Mouse (Mus musculus) lung, postnatal 25 days (tissue): ENCODE measurements around the gene Slc29a3.
A peak's percentile ranks its signal among the peaks of the same experiment; 100 is the strongest.
"Not testable (repeated sequence)": the region's sequence is repeated elsewhere in the genome, so short reads cannot be mapped to it uniquely, and the experiment has no call there.

Source experiments
- DNase-seq: peaks from one replicate; pipeline ENCODE4 v3.0.0; 2022; ENCODE audit warnings: low spot score

Gene Slc29a3

DNA sequence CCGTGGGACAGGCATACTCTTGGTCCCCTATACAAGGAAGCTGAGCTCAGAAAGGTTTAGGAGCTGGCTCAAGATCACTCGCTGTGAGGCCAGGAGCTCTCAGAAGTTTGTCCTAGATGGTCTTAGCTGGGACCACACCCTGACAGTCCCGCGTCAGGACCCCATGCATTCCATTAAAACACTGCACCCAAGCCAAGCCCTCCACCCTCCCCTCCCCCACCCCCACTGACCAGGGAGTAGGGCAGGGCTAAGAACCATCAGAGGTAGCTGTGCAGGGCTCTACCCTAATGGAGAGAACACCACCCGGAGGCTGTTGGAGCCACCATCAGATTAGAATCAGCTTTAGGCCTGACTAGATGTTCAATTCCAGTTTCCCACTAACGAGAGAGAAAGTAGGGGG is 28.1 kb downstream of the Slc29a3 start:
- DNase-seq, result no peak

DNA sequence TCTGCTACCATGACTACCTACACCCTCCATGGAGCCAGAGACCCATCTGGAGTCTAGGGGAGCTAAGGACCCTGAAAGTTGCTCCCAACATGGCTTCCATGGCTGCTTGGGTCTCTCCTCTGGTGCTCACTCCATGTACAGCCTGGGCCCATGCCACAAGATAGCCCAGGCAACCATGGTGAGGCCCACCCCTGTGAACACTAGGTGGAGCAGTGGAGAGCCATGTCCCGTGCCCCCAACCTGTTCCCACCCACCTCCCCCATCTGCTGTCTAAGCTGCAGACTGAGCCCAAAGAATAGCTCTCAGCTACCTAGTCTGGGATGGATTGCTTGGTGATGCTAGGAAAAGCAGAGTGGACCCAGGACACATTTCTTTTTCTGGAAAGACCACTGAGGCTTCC is 29.2 kb downstream of the Slc29a3 start:
- DNase-seq, result no peak

DNA sequence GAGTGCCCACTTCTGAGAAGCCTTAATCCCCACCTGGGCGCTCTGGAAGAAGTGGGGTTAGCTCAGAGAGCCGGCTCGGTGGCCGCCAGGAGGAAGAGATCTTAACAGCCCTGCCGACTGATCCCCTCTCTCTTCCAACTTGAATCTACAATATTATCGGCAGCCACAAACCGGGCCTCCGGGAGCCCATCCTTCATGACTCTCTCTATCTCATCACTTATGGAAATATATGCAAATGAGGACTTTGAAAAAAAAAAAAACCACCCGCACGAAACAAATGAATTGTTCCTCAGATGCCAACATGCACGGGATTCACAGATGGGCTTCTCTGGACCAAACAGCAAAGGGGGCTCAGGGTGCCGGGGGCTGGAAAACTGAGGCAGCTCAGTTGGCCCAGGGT is 31.0 kb downstream of the Slc29a3 start:
- no peak for DNase-seq

DNA sequence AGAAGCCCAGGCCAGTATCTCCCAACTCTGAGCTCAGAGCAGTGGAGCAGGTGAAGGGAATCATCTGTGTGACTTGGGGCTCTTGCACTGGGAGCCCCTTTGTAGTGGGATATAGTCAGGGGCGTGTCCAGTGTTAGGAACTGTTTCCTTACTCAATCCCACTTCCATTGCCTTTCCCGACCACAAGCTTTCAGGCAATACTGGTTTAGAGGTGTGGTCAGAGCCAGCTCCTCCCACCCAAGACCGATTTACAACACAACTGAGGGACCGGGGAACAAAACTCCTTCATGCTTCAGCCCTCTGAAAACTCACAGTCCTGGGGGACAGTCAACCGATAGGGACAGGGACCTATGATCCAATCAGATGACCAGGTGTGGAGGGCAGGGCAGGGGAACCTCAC is 32.1 kb downstream of the Slc29a3 start:
- no peak for DNase-seq

DNA sequence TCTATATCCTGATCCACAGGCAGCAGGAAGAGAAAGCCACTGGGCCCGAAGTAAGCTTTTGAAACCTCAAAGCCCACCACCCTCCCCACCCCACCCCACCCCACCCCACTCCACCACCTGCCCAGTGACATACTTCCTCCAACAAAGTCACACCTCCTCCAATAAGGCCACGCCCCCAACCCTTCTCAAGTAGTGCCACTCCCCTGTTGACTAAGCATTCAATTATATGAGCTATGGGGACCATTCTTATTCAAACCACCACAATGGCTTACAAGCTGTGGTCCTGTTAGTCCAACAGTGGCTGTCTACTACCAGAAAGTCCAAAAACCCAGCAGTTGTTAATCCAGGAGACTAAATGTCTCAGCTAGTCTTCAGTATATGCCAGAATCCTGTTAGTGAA is 34.1 kb downstream of the Slc29a3 start:
- DNase-seq, result no peak

DNA sequence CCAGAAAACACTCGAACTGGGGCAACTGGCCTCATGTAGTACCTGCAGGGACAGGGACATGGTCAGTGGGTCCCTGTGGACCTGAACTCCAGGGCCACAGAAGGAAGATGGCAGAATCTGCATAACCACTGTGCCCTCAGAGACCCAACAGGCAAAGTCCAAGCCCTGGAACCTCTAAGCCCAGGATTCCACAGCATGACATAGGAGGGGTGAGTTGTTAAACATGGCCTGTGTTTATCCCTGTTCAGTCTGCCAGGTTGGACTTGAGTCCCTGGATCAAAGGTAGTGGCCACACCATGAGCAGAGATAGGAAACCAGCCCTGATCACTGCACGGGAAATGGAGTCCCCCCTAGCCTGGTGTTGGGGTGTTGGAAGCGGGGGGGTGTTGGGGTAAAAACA is 36.1 kb downstream of the Slc29a3 start:
- DNase-seq, result no peak

DNA sequence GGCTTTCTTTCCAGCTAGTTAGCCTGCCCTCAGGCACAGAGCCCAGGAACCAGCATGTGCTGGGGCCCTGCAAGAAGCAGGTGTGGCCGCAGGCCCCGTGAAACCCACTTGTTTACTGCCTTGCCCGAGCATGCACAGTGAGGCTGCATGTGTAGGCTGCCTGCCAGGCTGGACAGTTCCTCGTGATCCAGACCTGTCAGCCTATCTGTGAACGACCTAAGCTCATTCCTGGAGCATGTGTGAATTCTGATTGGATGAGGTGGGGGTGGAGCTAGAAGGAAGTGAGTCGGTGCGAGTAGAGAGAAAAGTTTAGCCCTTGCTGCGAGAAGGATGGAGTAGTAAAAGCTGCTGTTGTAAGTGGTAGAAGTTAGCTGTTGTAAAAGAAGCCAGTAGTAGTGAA is 40.3 kb downstream of the Slc29a3 start:
- not testable (repeated sequence) for DNase-seq

DNA sequence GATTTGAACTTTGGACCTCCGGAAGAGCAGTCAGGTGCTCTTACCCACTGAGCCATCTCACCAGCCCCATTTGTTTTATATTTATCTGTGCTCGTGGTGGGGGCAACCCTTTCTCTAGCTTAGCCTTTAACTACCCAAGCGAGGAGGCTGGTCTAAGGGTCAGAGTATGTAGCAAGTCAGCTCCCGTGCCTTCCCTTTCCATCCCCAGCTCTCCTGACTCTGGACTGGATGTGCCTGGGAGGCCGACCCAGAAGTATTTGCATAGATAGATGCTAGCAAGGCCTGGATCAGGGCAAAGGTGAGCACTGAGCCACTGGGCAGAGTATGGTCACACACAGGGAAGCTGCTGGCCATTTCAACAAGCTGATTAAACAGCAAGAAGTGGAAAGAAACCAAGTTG is 43.8 kb downstream of the Slc29a3 start:
- DNase-seq, result no peak

DNA sequence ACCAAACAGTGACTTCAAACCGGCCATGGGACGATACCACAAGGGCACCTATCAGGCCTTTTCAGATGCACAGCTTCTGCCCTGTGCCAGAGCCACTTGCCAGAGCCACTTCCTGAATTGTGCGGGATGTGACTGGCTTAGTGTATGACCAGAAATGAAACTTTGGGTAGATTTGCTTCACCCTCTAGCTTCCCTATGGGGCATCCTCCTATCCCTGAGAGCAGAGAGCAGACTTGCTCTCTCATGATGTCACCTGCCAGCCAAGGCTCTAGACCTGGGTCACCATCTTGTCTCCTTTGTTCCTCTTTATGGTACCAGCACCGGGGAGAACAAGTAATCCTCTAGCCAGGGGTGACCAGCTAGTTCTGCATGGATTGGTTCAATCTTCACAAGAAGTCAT is 46.3 kb downstream of the Slc29a3 start:
- no peak for DNase-seq

DNA sequence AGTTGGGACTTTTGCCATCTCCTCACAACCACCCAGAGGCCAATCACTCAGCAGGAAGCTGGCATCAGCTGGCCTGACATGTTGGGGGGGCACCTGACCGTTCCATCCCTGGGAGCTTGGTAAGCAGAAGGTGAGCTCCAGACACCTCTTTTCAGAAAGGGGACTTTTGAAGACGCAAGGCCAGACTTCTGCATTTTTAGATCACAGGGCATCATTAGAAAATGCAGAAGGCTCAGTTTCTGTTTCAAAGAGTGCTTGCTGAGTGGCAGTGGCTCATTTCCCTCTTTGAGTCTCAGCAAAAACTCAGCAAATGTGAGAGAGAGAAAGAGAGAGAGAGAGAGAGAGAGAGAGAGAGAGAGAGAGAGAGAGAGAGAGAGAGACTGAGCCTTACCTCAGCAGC is 47.5 kb downstream of the Slc29a3 start:
- DNase-seq, result no peak

DNA sequence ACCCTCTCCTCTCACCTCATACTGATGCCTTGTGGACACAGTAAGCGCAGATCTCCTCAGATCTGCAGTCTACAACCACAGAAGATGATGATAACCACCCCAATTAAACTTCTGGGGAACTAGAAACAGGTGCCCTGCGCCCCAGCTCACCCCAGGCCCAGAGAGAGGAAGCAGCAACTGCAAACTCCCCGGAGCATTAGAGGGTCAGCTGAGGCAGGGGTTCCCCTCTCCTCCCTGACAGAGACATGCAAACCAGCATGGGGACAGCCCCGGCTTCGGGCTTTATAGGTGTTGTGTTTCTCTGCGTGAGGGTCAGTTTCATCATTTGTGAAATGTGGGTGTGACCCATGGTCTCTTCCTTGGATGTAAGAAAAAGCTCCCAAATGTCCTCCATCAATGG is 54.8 kb downstream of the Slc29a3 start:
- no peak for DNase-seq

DNA sequence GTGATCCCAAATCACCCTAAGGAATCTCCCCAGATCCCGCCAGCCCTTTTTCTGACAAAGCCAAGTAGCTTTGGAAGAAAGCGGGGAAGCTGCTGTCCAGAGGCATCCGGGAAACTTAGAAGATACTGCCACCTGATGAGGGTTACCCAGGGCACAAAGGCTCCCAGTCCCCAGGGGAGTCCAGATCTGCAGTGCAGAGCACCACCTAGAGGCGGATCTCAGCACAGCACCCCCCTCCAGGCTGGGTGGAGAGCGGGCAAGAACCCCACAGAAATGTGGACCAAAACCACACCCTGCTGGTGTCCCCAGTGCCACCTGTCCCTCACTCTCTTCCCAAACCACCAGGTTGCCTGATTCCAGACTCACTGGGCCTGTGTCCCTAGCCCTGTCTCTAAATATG is 55.6 kb downstream of the Slc29a3 start:
- peak; percentile 53 for DNase-seq

DNA sequence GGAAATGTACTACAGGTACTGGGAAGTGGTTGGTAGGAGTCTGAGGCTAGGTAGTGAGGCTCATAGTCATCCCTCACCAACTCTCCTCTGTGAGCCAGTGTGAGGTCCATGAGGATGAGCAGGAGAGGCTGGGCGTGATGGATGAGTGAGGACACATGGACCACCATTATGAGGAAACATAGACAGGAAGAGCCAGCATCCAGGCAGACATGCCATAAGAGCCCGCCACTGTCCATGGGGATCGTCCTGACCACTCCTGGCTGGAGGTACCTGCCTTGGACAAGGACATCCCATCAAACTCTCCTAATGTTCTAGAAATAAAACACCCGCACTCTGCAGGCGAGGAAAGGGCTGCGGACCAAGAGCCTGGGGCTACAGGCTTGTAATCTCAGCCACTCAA is 56.2 kb downstream of the Slc29a3 start, which contains the start of gene Cdh23:
Gene Cdh23, minus strand, starts transcription at position 101 of the 400 bp plus-strand sequence.
- DNase-seq, result no peak

DNA sequence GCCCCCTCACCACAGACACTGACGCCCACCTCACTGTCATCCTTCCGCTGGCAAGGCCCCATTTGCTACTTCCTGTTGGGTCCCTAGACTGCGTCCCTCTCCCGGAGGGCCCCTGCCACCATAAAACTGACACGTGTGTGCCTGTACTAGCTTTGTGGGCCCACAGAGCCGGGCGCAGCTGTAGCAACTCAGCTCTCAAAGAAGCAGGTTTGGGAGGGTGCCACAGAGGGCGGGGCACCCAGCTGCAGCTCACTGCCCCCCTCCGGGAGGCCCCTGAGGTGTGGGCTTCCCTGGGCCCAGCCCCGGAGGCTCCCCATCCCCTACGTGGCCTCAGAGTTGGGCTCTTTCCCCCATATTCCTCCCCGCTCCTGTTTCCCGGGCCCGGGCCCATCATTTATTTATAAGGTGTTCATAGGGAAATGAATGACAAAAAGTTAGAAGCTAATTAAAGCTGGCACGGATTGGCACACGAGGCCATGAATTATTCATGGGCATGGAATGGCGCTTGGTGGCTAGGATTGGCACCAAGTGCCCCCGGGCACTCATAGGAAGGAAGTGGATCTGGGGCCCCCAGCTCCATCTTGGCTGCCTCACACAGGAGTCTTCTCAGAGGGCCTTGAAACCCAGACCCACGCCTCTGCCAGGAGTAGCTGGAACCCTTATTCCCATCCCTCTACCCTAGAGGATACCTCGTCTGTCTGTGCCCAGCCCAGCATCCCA is 60.8 kb downstream of the Slc29a3 start:
- no peak for DNase-seq

DNA sequence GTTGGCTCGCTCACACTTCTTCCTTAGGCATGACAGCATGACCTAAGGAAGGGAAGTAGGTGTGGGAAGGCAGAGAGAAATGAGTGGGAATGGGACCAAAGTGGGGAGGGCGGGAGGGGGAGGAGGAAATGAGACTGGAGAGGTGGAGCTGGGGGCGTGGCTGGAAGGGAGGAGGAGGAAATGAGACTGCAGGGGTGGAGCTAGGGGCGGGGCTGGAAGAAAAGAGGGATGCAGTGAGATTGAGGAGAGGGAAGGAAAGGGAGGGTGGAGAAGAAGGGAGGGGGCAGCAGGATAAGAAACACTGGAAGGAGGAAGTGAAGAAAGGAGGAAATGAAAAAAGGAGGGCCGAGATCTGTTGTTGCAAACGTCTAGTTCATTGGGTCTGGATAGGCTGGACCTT is 61.6 kb downstream of the Slc29a3 start:
- DNase-seq, result peak; percentile 8

DNA sequence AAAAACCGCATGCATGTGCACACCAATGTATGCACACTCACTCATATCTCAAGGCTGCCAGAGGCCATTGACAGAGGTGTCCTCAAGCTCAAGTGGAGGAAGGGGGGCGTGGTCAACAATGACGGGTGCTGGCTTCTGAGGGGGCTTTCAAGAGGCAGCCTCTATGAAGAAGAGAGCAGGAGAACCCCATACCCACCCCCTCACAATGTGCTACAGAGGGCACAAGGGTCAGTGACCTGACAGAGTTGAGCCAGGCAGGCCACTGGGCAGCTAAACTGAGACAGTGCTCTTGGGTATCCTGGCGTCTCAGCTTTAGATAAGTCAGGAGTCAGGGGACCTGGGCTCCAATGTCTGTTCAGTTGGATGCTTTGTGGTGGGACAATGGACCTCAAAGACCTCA is 63.2 kb downstream of the Slc29a3 start:
- DNase-seq, result no peak

DNA sequence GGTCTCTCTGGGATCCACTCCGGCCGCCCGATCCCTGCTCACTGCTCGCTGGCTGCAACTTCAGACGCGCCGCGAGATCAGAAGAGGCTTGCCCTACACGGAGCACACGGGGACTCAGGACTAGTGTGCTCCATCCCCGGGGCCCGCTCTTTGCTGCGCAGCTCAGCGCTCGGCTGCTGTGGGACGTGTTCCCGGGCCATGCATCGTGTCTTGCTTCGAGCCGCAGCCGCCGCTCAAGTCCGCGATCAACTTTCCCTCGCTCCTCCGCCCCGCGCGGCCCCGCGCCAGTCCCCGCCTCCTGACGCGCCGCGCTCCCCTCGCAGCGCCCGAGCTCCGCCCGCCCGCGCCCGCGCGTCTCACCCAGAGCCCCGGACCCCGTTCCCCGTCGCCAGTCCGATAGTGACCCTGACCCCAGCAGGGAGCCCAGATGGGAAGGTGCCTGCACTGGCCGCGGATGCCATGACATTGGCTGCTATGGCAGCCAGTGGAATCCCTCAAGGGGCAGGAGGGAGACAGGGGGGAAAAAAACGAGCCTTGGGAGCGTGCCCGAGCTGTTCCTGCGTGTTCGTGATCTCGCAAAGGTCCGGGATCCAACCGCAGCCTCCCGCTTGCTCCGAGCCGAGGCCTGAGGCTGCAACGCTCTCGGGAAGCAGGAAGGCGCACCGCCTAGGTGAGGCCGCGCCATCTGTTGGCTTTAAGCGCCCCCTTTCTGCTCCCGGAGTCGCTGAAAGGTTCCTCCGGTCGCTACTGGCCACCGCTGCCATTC is 65.4 kb downstream of the Slc29a3 start:
- DNase-seq, result peak; percentile 34

DNA sequence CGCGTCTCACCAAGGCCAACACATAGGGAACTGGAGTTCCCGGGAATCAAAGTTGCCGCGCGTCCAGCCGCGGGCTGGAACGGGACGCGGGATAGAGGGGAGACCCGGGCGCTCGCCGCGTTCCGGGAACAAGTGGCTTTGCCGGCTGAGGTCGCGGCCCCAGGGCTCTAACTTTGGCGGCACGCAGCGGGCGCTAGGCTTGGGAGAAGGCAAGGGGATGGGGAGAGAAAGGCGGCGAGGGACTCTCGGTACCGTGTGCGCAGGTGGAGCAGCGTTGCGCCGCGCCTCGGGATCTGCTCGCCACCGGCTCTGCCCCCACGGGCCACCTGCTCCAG is 66.0 kb downstream of the Slc29a3 start:
- no peak for DNase-seq

DNA sequence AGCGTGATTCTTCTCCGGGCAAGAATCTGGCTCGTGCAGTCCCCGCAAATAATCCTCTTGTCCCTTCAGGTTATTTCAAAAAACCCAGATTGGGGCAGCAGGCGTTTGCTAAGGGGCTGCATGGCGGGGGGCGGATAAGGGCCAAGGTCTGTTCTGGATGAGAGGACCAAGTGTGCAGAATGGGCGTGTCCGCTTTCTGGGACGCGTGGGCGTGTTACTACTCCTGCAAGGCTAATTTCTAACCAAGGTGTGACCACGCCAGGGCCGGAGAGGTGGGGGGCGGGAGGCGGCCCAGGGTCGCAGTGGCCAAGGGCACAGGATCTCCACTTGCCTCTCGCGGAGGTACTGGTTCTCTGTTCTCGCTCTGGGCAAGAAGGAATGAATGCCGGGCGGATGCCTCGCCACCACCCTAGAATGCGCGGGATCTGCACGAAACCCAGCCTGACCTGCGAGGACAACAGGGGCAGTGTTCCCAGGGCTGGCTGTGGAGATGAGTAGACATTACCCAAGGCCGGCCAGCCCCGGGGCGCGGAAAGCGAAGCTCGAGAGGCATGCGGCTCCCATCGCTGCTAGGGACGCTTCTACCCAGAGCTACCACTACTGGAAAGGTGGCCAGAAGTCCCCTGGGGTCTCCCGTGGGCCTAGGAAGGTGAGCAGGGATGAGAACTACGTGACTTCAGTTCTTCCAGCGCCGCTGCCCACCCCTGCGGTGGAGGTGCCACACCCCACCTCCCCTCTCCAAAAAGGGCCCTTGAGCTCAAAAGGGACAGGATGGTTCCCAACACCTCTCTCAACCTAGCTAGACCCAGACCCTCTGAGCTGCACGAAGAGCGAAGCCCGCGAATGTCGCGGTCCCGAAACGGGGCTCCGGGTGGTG is 66.6 kb downstream of the Slc29a3 start:
- DNase-seq, result no peak

DNA sequence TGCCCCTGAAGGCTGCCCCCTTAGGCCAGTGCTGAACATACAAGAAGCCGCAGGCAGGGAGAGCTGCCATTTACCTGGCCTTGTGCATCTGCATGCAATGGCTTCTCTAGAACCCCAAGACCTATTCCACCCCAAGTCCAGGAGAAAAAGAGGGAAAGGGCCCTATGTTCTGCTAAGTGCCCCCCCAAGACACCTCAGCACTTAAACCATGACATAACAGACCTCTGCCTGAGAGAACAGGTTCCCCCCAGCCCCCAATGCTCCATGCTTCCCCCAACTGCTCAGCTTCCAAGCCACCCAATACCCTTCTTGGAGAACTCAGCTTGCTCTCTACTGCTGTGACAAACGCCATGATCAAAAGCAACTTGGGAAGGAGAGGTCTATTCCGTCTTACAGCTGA is 73.7 kb downstream of the Slc29a3 start:
- no peak for DNase-seq

DNA sequence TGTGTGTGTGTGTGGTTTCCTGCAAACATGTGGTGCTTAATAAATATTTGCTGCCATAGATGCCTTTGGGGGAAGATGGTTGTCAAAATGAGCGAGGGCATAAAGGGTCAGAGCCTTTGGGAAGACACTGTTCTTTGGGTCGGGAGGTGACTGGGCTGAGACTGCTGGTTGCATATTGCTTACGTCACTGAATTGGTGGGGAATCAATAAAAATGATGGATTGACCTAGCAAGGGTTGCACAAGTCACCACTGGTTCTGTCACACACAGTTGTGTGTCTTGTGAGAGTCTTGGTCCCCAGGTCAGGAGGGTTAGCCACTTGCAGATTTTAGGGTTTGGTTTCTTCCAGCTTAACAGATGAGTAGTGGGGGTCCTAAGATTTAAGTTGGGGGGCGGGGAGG is 75.3 kb downstream of the Slc29a3 start:
- no peak for DNase-seq

DNA sequence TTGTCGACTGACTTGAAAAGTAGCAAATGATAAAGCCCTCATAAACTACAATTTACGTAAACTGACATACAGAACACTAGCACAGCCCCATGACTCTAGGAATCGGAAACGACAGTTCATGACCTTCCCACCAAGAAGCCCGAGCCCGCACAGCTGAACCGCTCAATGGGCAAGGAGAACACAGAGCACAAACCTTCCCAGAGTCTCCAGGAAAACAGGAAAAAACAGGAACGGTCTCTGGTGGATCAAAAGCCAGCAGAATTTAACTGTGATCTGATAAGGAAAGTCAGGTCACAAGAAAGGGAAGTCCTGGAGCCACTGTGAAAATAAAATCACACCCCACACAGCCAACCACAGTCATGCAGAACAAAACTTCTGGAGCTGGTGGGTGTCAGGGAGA is 82.4 kb downstream of the Slc29a3 start:
- DNase-seq, result peak; percentile 8

DNA sequence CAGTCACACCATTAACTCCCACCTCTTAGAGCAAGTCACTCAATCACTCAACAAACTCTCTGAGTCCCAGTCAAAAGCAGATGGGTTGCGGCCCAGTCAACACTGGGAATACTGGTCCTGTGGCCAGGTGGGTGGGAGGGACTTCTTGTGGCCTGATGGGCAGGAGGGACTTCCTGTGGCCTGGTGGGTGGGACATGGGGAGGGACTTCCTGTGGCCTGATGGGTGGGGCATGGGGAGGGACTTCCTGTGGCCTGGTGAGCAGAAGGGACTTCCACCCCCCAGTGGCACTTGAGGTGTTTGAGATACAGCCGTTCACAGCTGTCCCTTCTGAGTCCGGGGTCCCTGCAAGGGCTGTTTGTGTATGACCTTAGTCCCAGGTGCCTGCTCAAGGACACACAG is 84.0 kb downstream of the Slc29a3 start:
- no peak for DNase-seq
